Mouse (Mus musculus): ENCODE measurements around the gene Kcnj8.
"Not testable (repeated sequence)": the region's sequence is repeated elsewhere in the genome, so short reads cannot be mapped to it uniquely, and the experiment has no call there.

Kcnj8 gene

DNA sequence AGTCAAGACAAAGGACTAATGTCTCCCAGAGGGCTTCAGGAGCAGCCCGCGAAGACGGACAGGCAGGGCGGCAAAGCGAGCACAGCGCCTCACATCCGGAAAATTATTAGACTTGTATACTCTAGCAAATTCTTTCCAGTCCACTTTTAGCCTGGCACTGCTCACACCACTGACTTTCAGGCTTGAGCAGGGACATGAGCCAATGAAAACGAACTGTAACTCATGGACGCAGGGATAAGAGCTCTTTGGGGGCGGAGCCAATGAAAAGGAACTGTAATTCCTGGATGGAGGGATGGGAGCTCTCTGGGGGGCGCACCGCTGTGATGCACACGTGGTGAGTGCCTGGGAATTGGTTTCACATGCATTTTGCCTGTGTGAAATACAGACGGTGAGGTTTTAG is 26.3 kb downstream of the Kcnj8 start:
- no peak for DNase-seq

DNA sequence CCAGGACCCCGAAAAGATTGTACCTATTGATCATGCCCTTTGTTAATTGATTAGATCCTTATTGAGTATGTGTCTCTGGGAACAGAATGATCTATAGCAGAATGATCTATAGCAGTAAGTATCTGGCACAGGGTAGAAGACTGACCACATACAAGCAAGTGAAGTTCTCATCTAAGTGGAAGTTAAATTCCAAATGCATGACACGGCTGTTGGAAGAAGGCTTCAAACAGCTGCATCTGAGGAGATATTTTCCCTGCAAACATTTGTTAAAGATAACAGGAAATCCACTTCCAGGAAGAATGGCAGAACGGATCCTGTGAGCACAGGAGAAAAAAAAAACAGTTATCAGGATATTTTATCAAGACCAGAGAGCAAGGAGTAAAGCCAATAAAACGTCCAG is 27.8 kb downstream of the Kcnj8 start:
- DNase-seq: no peak

DNA sequence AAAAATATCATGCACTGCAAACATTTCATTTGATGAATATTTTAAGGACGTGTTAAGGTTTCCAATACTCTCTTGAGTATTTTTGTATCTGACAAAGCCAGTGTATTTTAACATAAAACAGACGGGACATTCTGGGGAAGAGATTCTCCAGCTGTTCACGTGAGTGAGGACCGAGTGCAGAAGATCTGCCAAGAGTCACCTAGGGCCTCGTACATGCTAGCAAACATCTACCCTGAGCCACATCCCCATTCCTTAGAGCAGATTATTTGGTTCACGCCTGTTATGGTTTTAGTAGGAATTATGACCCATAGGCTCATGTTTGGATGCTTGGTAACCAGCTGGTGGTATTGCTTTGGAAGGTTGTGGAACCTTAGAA is 28.6 kb downstream of the Kcnj8 start:
- DNase-seq: no peak

DNA sequence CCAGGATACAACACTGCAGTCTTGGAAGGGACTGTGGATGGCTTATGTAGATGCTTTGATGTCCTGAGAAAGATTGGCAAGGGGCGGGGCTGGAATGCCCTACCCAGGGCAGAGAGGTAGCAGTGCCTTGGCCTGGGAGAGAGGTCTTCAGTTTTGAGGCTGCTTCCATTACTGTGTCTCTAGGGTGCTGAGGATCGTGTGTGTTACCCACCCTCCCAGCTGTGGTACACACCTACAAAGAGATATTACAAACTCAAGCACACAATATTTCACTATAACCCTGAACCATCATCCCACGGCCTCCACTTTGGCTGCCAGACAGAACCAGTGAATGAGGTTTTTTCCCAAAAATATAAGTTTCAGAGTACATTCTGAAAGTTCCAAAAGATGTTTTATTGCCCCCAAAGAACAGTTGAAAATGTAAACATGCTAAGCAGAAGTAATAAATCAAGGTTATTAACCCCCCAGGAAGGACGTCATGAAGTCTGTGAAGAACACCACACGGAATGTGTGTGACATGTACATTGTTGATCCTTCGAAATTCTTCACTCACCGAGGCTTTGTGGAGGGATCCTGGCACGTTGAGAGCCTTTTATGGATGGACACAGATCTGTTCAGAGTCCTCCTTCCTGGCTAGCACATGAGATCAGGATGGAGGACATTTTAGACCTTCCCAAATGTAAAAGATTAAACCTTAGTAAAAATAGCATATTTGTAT is 29.2 kb downstream of the Kcnj8 start:
- no peak for DNase-seq

DNA sequence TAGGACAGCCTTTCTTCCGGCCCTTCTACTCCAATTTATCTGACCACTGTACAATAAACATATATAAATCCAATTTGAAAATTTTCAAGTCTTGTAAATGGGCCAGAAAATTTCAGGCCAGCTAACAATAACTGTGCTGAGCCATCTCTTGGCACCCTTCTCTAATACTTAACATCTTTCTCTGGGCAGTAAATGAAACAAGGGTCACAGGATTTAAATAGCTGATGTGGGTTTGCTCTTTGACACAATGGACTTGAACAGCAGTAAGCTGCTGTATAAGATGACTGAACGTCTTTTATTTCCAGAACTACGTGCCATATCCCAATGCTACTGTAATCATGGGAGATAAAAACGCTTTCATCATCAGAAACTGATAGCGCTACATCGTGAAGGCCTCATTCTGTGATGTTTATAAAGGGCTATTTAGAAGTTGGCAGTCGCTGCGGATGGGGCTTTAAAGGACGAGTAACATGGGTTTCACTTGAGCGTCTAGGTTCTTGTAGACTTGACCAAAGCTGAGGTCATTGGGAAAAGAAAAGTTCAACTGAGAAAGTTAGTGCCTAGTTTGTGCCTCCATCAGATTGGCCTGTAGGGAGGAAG is 30.8 kb downstream of the Kcnj8 start:
- DNase-seq: no peak

DNA sequence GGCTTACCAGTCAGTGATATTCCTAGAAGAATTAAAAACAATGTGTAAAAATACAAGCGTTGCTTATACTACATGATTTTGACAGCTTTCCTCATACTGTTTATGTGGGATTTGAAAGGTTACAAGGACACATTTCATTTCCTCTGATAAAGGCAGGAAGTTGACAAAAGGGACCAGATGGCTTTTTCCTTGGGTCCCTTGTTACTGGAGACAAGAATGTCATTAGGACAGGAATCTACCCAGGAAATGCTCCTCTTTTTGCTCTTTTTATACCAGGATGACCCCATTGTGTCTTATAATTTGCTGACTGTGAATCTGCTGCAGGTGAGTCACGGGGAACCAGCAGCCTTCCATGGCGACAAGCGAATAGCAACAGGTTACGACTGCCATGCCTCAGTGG is 31.3 kb downstream of the Kcnj8 start:
- DNase-seq: no peak

DNA sequence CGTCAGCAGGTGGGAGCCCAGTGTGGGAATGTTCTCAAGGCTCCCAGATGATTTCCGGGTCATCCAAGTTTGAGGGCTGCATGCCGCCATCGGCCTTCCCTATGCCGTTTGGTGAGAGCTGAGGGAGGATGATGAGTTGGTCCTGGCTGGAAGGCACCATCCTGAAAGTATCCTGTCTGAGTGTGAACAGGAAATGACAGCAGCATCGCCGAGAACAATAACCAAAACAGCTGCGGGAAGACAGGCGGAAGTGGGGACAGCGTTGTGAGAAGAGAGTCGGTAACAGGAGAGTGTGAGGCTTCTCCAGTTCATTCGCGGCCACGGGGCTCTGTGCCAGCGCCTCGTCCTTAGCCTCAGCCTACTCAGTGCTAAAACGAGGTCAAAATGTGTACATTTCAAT is 32.9 kb downstream of the Kcnj8 start:
- DNase-seq: no peak

DNA sequence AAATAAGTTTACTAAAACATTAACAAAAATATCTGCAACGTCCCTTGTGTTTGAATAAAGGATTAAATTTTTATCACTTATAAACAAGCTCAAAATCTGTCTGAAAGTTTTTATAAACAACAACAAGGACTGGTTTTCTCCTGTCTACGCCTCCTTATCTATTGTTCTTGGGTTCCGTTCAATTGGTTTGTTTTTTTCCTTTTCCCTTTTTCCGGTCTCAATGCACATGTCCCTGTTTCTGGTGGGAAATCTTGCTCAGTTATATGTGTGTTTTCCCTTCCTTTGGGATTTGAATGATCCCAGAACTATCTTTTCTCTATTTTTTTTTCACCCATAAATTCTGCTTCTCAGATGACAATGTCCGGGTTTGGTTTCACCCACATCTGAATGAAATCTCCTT is 38.0 kb downstream of the Kcnj8 start:
- no peak for DNase-seq

DNA sequence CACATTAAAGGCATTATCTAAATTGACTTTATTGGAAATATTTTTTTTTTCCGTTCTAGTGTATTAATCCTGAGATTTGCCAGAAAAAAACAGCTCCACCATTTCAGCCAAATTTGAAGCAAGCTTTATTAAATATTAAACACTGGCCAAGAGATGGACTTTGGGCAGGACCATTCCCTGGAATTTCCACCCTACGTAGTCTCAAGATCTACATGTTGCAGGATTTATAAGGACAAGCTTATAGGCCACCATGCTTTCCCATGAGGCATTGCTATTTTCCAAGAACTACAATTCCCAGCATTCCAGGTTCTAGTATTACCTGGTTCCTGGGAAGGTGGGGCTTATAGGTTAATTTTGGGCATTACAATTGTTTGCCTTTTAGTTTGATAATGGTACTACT is 38.7 kb downstream of the Kcnj8 start:
- DNase-seq: no peak

DNA sequence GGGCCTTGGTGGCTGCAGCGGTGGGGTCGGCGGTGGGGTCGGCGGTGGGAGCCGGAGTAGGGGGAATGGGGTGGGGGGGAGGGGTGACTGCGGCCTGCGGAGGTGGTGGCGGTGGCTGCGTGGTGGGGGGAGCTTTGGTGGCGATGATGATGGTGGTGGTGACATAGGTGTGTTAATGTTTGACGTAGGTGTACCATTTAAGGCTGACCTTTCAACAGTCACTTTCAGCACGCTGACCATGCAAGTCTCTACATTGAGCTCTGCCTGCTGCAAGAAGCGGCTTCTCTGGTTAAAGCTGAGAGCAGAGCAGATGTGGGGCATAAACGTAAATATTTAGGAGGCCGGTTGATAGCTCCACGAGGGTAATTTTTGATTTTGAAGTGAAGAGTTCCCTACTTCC is 39.3 kb downstream of the Kcnj8 start:
- DNase-seq: no peak

DNA sequence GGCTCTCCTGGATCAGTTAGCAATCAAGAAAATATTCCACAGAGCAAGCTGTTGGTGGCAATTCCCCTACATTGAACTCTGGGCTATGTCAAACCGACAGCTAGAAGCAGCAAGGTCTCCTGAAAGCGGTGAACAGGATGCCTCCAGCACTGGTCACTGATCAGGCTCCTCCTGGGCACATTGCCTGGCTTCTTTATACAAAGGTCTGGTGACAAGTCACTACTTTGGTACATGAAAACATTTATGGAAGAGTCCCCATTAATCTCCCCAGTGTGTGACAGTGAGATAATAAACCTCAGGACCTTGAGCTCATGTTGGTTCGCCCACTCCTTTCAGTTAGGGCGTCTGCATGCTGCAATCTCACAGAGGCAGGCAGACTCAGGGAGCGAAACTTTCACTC is 41.0 kb downstream of the Kcnj8 start:
- DNase-seq: no peak

DNA sequence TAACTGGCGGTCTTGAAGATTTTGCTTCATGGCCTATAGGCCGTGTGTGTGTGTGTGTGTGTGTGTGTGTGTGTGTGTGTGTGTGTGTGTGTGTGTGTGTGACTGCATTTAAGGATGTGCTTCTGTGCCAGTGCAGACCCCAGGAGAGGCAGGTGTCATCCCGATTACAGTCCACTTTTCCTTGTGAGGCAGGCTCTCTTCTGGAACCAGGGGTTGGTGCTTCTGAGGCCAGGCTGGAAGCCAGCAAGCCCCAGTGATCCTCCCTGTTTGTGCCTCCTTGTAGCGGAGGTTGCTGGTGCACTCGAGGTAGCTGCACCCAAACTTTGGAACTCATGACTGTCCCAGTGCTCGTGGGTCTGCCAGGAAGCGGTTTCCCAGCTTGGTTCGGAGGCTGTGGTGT is 41.7 kb downstream of the Kcnj8 start:
- DNase-seq: no peak

DNA sequence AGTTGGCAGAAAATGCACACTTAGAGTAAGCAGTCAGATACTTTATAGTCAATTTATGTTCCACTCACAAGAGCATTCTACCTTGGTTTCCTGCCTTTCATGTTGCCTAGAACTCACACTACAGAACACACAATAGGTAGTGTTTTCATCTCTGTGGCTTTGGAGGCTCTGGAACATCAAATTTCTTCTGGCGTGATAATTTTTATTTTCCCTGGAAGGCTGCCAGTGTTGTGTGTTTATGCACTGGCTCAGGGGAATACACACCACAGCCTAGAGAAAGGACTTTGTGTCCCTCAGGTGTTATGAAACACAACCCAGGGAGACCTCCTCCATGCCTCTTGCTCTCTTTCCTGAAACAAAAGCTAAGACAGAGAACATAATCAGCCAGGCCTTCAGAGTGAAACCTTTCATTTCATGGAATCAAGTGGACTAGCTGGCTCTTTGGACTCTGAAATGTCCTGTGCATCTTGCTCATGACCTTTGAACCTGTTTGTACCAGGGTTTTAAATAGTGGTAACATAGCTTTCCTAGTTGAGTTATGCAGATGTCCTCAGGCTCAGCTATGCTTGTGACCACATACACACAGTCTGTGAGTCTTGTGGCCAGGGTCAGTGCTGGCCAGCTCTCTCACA is 43.4 kb downstream of the Kcnj8 start:
- no peak for DNase-seq

DNA sequence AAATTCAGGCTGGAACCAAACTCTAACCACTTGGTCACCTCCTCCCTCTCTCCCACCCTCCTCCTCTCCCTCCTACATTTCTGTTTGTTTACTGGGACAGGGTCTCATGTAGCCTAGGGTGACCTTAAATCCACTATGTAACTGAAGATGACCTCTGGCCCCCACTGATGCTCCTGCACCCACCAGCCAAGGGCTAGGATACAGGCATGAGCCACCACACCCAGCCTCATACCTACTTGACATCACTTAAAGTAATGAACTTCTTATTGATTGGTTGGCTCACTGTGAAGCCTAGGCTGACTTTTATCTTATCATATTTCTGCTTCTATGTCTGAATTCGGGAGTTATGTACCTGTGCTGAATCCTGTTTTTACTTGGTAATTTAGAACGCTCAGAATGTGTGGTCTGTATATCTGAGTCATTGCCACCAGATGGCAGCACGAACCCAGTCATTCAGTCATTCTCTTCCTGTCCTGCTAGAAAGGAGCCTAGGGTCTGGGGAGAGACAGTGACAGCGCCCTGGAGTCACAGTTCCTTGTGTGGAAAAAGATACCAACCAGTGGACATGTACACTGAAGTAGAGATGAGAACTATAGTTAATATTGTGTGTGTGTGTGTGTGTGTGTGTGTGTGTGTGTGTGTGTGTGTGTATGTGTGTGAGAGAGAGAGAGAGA is 46.6 kb downstream of the Kcnj8 start:
- DNase-seq: peak; percentile 49

DNA sequence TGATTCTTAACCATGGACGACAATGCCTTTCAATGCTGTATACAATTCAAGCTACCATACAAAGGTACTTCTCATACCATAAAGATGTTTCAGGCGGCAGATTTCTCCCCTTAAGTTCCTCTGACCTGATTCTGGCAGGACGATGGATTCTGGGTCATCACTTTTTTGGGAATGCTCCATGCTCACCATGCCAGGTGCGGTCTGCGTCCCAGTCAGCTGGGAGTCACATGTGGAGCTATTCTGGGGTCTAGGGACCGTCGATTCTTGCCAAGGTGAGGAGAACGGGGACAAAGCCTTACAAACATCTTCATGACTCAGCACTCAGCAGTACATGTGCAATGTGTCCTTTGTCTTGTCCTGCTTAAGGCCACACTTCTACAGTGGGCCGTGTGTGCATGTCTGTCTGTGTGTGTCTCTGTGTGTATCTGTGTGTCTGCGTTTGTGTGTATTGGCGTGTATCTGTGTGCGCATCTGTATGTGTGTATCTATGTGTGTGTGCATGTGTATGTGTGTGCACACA is 49.8 kb downstream of the Kcnj8 start:
- DNase-seq: no peak

DNA sequence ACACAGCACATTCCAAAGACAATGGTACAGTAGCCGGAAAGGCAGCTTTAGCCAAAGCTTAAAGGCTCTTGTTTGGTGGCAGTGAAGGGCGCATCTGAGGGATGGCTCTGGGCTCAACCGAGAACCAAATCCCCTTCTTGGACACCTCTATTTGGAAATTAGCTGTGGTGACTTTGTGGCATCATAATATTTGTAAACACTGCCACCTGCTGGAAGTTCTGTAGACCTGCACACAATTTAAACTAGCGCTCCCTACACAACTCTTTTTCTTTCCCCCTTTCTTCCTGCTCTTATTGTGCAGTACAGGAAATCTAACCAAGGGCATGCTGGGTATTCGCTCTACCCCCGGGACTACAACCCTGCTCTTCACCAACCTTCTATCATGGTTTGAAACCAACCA is 52.3 kb downstream of the Kcnj8 start:
- peak; percentile 46 for DNase-seq

DNA sequence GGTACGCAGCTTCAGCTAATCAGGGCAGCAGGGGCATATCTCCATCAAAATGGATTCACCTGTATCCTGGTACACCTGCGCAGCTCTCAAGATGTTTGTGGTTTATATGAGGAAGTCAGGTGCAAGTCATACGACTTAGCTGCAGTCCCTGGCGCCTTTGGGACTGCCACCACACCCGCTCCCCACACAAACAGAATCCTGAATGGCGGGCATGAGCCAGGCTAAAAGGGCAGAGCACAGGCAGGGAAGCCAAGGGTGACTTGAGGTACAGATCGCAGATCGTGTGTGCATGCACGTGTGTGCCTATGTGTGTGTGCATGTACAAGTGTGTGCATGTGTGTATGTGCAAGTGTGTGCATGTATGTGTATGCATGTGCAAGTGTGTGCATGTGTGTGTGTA is 56.0 kb downstream of the Kcnj8 start:
- not testable (repeated sequence) for DNase-seq

DNA sequence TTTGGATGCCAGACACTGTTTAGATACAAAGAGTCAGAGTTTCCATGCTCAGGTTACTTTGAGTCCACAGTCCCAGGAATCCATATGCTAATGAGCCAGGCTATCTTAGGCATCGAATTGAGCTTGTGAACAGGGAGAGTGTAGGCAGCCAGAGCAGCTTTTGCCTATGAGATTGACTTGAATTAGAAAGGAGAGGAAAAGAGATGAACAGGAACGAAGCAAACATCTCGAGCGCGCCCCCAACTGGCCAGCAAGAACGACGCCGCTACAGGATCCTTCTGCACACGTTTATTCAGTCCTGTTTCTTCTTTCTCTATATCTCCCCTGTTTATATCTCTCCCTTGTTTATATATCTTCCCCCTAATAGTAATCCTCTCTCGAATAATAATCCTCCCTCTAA is 56.5 kb downstream of the Kcnj8 start:
- peak; percentile 34 for DNase-seq

Measured in cerebellum, adult 9-10 months (tissue).